Mouse (Mus musculus): ENCODE measurements at regions not wholly inside any gene's neighbourhood (a gene's known extent, or its start where the extent isn't known, plus 50 kb on each side); places are given as distances from the start of the nearest gene placed in this dataset.

GRCm38 (mm10) chr1:126928186-126928585 lies 97.6 kb upstream of the Nckap5 start:
- Histone ChIP-seq H3K4me1 (peaks cover 21% of the 10 kb centered on the region), H3K9me3 (no peaks in the 10 kb centered on the region), H3K4me3 (no peak overlapping the region), H3K27ac (no peak overlapping the region), H3K27me3 (ENCODE audit: poor library complexity, severe bottlenecking) (no peaks in the 10 kb centered on the region; the same call in 1 of the 2 replicates), H3K36me3 (replicated peaks) (no peaks in the 10 kb centered on the region)
- WGBS: 71% methylated on average over 7 of the region's 7 CpGs
- DNase-seq (ENCODE audit: extremely low spot score, low spot score): no peak

GRCm38 (mm10) chr1:126925150-126926035 lies 94.8 kb upstream of the Nckap5 start:
- Histone ChIP-seq H3K36me3 (replicated peaks) (no peaks in the 10 kb centered on the region), H3K4me1 (peaks cover 6% of the 10 kb centered on the region; the same call in 1 of the 2 replicates), H3K4me3 (no peak overlapping the region), H3K9me3 (no peaks in the 10 kb centered on the region), H3K27ac (no peak overlapping the region), H3K27me3 (ENCODE audit: poor library complexity, severe bottlenecking) (no peaks in the 10 kb centered on the region)
- no peak for DNase-seq (ENCODE audit: extremely low spot score, low spot score)
- WGBS: 82% methylated on average over 12 of the region's 12 CpGs

GRCm38 (mm10) chr1:126923981-126924380 lies 93.4 kb upstream of the Nckap5 start:
- DNase-seq (ENCODE audit: extremely low spot score, low spot score): no peak
- Histone ChIP-seq H3K9me3 (no peaks in the 10 kb centered on the region), H3K4me3 (no peak overlapping the region), H3K36me3 (replicated peaks) (no peaks in the 10 kb centered on the region), H3K27ac (no peak overlapping the region), H3K4me1 (peaks cover 6% of the 10 kb centered on the region; the same call in 1 of the 2 replicates), H3K27me3 (ENCODE audit: poor library complexity, severe bottlenecking) (no peaks in the 10 kb centered on the region)
- WGBS: 87% methylated on average over 4 of the region's 4 CpGs

- Histone ChIP-seq H3K4me3 (no peak overlapping the region), H3K4me1 (peaks cover 7% of the 10 kb centered on the region), H3K27ac (no peak overlapping the region), H3K9me3 (no peaks in the 10 kb centered on the region), H3K36me3 (replicated peaks) (no peaks in the 10 kb centered on the region), H3K27me3 (ENCODE audit: poor library complexity, severe bottlenecking) (no peaks in the 10 kb centered on the region)
- 91% methylated on average over 4 of the region's 4 CpGs for WGBS
- no peak for DNase-seq (ENCODE audit: extremely low spot score, low spot score)
Measured at GRCm38 (mm10) chr1:126922231-126922630, 91.6 kb upstream of the Nckap5 start.

GRCm38 (mm10) chr1:126918876-126919275 lies 88.3 kb upstream of the Nckap5 start:
- H3K27ac ChIP-seq: no peak overlapping the region
- no peak for DNase-seq (ENCODE audit: extremely low spot score, low spot score)

GRCm38 (mm10) chr1:126917872-126918271 lies 87.3 kb upstream of the Nckap5 start:
- Histone ChIP-seq H3K27me3 (ENCODE audit: poor library complexity, severe bottlenecking) (no peaks in the 10 kb centered on the region), H3K4me3 (no peak overlapping the region), H3K4me1 (peaks cover 29% of the 10 kb centered on the region), H3K9me3 (no peaks in the 10 kb centered on the region), H3K27ac (no peak overlapping the region), H3K36me3 (replicated peaks) (no peaks in the 10 kb centered on the region)
- no peak for DNase-seq (ENCODE audit: extremely low spot score, low spot score)
- 55% methylated on average over 6 of the region's 6 CpGs for WGBS

More at GRCm38 (mm10) chr1:126918876-126919275, 88.3 kb upstream of the Nckap5 start:
- H3K36me3 ChIP-seq (replicated peaks): no peaks in the 10 kb centered on the region
- no peak overlapping the region for H3K4me3 ChIP-seq
- WGBS: 90% methylated on average over 1 of the region's 1 CpGs
- no peaks in the 10 kb centered on the region for H3K9me3 ChIP-seq
- H3K4me1 ChIP-seq: peaks cover 29% of the 10 kb centered on the region
- no peaks in the 10 kb centered on the region for H3K27me3 ChIP-seq (ENCODE audit: poor library complexity, severe bottlenecking)

GRCm38 (mm10) chr1:126916369-126916768 lies 85.8 kb upstream of the Nckap5 start:
- H3K27ac ChIP-seq: peak overlapping the region; percentile 37; the same call in 1 of the 2 replicates

GRCm38 (mm10) chr1:126911277-126912060 lies 80.9 kb upstream of the Nckap5 start:
- whole genome bisulfite sequencing: 83% methylated on average over 12 of the region's 12 CpGs
- Histone ChIP-seq H3K27ac (no peak overlapping the region), H3K4me3 (no peak overlapping the region), H3K4me1 (peaks cover 14% of the 10 kb centered on the region), H3K9me3 (no peaks in the 10 kb centered on the region), H3K27me3 (ENCODE audit: poor library complexity, severe bottlenecking) (no peaks in the 10 kb centered on the region), H3K36me3 (replicated peaks) (no peaks in the 10 kb centered on the region)
- DNase-seq (ENCODE audit: extremely low spot score, low spot score): no peak

More at GRCm38 (mm10) chr1:126916369-126916768, 85.8 kb upstream of the Nckap5 start:
- WGBS: 45% methylated on average over 6 of the region's 6 CpGs
- Histone ChIP-seq H3K4me1 (peaks cover 29% of the 10 kb centered on the region), H3K27me3 (ENCODE audit: poor library complexity, severe bottlenecking) (no peaks in the 10 kb centered on the region), H3K4me3 (no peak overlapping the region), H3K9me3 (no peaks in the 10 kb centered on the region), H3K36me3 (replicated peaks) (no peaks in the 10 kb centered on the region)
- DNase-seq (ENCODE audit: extremely low spot score, low spot score): no peak

- no peaks in the 10 kb centered on the region for H3K4me1 ChIP-seq
- no peaks in the 10 kb centered on the region for H3K36me3 ChIP-seq (replicated peaks)
- H3K27me3 ChIP-seq (ENCODE audit: poor library complexity, severe bottlenecking): no peaks in the 10 kb centered on the region
- H3K9me3 ChIP-seq: no peaks in the 10 kb centered on the region
- no peak for DNase-seq (ENCODE audit: extremely low spot score, low spot score)
- WGBS: 86% methylated on average over 2 of the region's 2 CpGs
- H3K27ac ChIP-seq: no peak overlapping the region
- H3K4me3 ChIP-seq: no peak overlapping the region
Measured at GRCm38 (mm10) chr1:126907417-126907816, 76.8 kb upstream of the Nckap5 start.

- WGBS: 86% methylated on average over 3 of the region's 3 CpGs
- no peaks in the 10 kb centered on the region for H3K36me3 ChIP-seq (replicated peaks)
- H3K27ac ChIP-seq: no peak overlapping the region
- no peaks in the 10 kb centered on the region for H3K27me3 ChIP-seq (ENCODE audit: poor library complexity, severe bottlenecking)
- DNase-seq (ENCODE audit: extremely low spot score, low spot score): no peak
- H3K4me3 ChIP-seq: no peak overlapping the region
- H3K9me3 ChIP-seq: no peaks in the 10 kb centered on the region
- H3K4me1 ChIP-seq: no peaks in the 10 kb centered on the region; the same call in 1 of the 2 replicates
Measured at GRCm38 (mm10) chr1:126898484-126898883, 67.9 kb upstream of the Nckap5 start.

GRCm38 (mm10) chr1:126896895-126897294 lies 66.3 kb upstream of the Nckap5 start:
- 85% methylated on average over 4 of the region's 4 CpGs for WGBS
- no peak for DNase-seq (ENCODE audit: extremely low spot score, low spot score)
- no peaks in the 10 kb centered on the region for H3K27me3 ChIP-seq (ENCODE audit: poor library complexity, severe bottlenecking)
- no peaks in the 10 kb centered on the region for H3K36me3 ChIP-seq (replicated peaks)
- H3K27ac ChIP-seq: no peak overlapping the region
- H3K4me1 ChIP-seq: no peaks in the 10 kb centered on the region; the same call in 1 of the 2 replicates
- no peak overlapping the region for H3K4me3 ChIP-seq
- no peaks in the 10 kb centered on the region for H3K9me3 ChIP-seq

GRCm38 (mm10) chr1:126880801-126881200 lies 50.2 kb upstream of the Nckap5 start:
- DNase-seq (ENCODE audit: extremely low spot score, low spot score): no peak
- WGBS: 95% methylated on average over 3 of the region's 3 CpGs
- no peaks in the 10 kb centered on the region for H3K9me3 ChIP-seq
- no peaks in the 10 kb centered on the region for H3K27me3 ChIP-seq (ENCODE audit: poor library complexity, severe bottlenecking)
- no peaks in the 10 kb centered on the region for H3K4me1 ChIP-seq
- H3K27ac ChIP-seq: no peak overlapping the region
- H3K4me3 ChIP-seq: no peak overlapping the region
- H3K36me3 ChIP-seq (replicated peaks): no peaks in the 10 kb centered on the region
